Mouse (Mus musculus): Measurements from ENCODE around the gene Cab39l.
"Not testable (repeated sequence)": the region's sequence is repeated elsewhere in the genome, so short reads cannot be mapped to it uniquely, and the experiment has no call there.

Gene Cab39l

GRCm38 (mm10) chr14:59440558-59441471 is at the start of gene Cab39l, which contains the start of gene Setdb2:
Cab39l (plus strand) TSS chr14:59440972.
Setdb2 (minus strand) TSS chr14:59440884.
- in situ Hi-C loops (cut with MboI; ENCODE audit: unreplicated experiment in 2 of 2), result loop anchor here (5.0 to 25.0 kb wide), 3 partner anchors 44 to 1296 kb away; partner anchors contain the start of genes Gm49336 (in 2 of the 2), Mtmr6 (in 2 of the 2), Nupl1 (in 2 of the 2) and Phf11c (in 1 of the 2)

GRCm38 (mm10) chr14:59395281-59395680 is 45.5 kb upstream of the Cab39l start, which contains the start of gene Phf11c:
Phf11c (minus strand) TSS chr14:59395381.
- in situ Hi-C loops (cut with MboI; ENCODE audit: unreplicated experiment in 2 of 2), result loop anchor here in 1 of 2 experiments (5.0 kb wide), 1 partner anchor 47 kb away; the partner anchor contains the start of genes Cab39l and Setdb2

GRCm38 (mm10) chr14:59396999-59397398 is 43.8 kb upstream of the Cab39l start:
- in situ Hi-C loops (cut with MboI; ENCODE audit: unreplicated experiment in 2 of 2), result loop anchor here in 1 of 2 experiments (5.0 kb wide), 1 partner anchor 45 kb away; the partner anchor contains the start of genes Cab39l and Setdb2

- in situ Hi-C loops (cut with MboI; ENCODE audit: unreplicated experiment in 2 of 2), result not testable (repeated sequence)
These were observed 25.8 kb upstream of the Cab39l start for GRCm38 (mm10) chr14:59414979-59415378.

GRCm38 (mm10) chr14:59418171-59418570 is 22.6 kb upstream of the Cab39l start:
- in situ Hi-C loops (cut with MboI; ENCODE audit: unreplicated experiment in 2 of 2), result no loop called here

GRCm38 (mm10) chr14:59422912-59423663 is 17.7 kb upstream of the Cab39l start:
- in situ Hi-C loops (cut with MboI; ENCODE audit: unreplicated experiment in 2 of 2), result no loop called here

GRCm38 (mm10) chr14:59430556-59430955 is 10.2 kb upstream of the Cab39l start:
- in situ Hi-C loops (cut with MboI; ENCODE audit: unreplicated experiment in 2 of 2), result loop anchor here (25.0 kb wide), 2 partner anchors 832 to 1307 kb away; partner anchors contain the start of genes Gm49336 (in 2 of the 2), Mtmr6 (in 2 of the 2) and Nupl1 (in 2 of the 2)

- in situ Hi-C loops (cut with MboI; ENCODE audit: unreplicated experiment in 2 of 2), result loop anchor here (25.0 kb wide), 2 partner anchors 828 to 1303 kb away; partner anchors contain the start of genes Gm49336 (in 2 of the 2), Mtmr6 (in 2 of the 2) and Nupl1 (in 2 of the 2)
These were observed 6.9 kb upstream of the Cab39l start for GRCm38 (mm10) chr14:59433902-59434301.

GRCm38 (mm10) chr14:59435206-59435605 is 5.6 kb upstream of the Cab39l start:
- in situ Hi-C loops (cut with MboI; ENCODE audit: unreplicated experiment in 2 of 2), result loop anchor here (25.0 kb wide), 2 partner anchors 827 to 1302 kb away; partner anchors contain the start of genes Gm49336 (in 2 of the 2), Mtmr6 (in 2 of the 2) and Nupl1 (in 2 of the 2)

GRCm38 (mm10) chr14:59437398-59437797 is 3.4 kb upstream of the Cab39l start:
- in situ Hi-C loops (cut with MboI; ENCODE audit: unreplicated experiment in 2 of 2), result loop anchor here (25.0 kb wide), 2 partner anchors 825 to 1300 kb away; partner anchors contain the start of genes Gm49336 (in 2 of the 2), Mtmr6 (in 2 of the 2) and Nupl1 (in 2 of the 2)

GRCm38 (mm10) chr14:59438505-59438904 is 2.3 kb upstream of the Cab39l start:
- in situ Hi-C loops (cut with MboI; ENCODE audit: unreplicated experiment in 2 of 2), result loop anchor here (25.0 kb wide), 2 partner anchors 824 to 1299 kb away; partner anchors contain the start of genes Gm49336 (in 2 of the 2), Mtmr6 (in 2 of the 2) and Nupl1 (in 2 of the 2)

- in situ Hi-C loops (cut with MboI; ENCODE audit: unreplicated experiment in 2 of 2), result loop anchor here (5.0 to 25.0 kb wide), 3 partner anchors 43 to 1297 kb away; partner anchors contain the start of genes Gm49336 (in 2 of the 2), Mtmr6 (in 2 of the 2), Nupl1 (in 2 of the 2) and Phf11c (in 1 of the 2)
These were observed 733 bp upstream of the Cab39l start for GRCm38 (mm10) chr14:59440039-59440438.

- in situ Hi-C loops (cut with MboI; ENCODE audit: unreplicated experiment in 2 of 2), result loop anchor here (5.0 to 25.0 kb wide), 3 partner anchors 44 to 1296 kb away; partner anchors contain the start of genes Gm49336 (in 2 of the 2), Mtmr6 (in 2 of the 2), Nupl1 (in 2 of the 2) and Phf11c (in 1 of the 2)
These were observed 667 bp downstream of the Cab39l start for GRCm38 (mm10) chr14:59441472-59441805.

- in situ Hi-C loops (cut with MboI; ENCODE audit: unreplicated experiment in 2 of 2), result loop anchor here (25.0 kb wide), 2 partner anchors 817 to 1292 kb away; partner anchors contain the start of genes Gm49336 (in 2 of the 2), Mtmr6 (in 2 of the 2) and Nupl1 (in 2 of the 2)
These were observed 4.6 kb downstream of the Cab39l start for GRCm38 (mm10) chr14:59445421-59445820.

- in situ Hi-C loops (cut with MboI; ENCODE audit: unreplicated experiment in 2 of 2), result loop anchor here (25.0 kb wide), 2 partner anchors 814 to 1289 kb away; partner anchors contain the start of genes Gm49336 (in 2 of the 2), Mtmr6 (in 2 of the 2) and Nupl1 (in 2 of the 2)
These were observed 7.2 kb downstream of the Cab39l start for GRCm38 (mm10) chr14:59447981-59448380.

- in situ Hi-C loops (cut with MboI; ENCODE audit: unreplicated experiment in 2 of 2), result loop anchor here in 1 of 2 experiments (5.0 kb wide), 1 partner anchor 91 kb away; no protein-coding TSS in a partner anchor
These were observed 25.7 kb downstream of the Cab39l start for GRCm38 (mm10) chr14:59466503-59466902.

GRCm38 (mm10) chr14:59467798-59468197 is 27.0 kb downstream of the Cab39l start:
- in situ Hi-C loops (cut with MboI; ENCODE audit: unreplicated experiment in 2 of 2), result loop anchor here in 1 of 2 experiments (5.0 kb wide), 1 partner anchor 90 kb away; no protein-coding TSS in a partner anchor

- in situ Hi-C loops (cut with MboI; ENCODE audit: unreplicated experiment in 2 of 2), result no loop called here
These were observed 30.0 kb downstream of the Cab39l start for GRCm38 (mm10) chr14:59470781-59471180.

- in situ Hi-C loops (cut with MboI; ENCODE audit: unreplicated experiment in 2 of 2), result no loop called here
These were observed 37.9 kb downstream of the Cab39l start for GRCm38 (mm10) chr14:59478699-59479098.

Measured in v-Abl transformed pro-B cells (cell line).